Comparison of ENCODE assay signal across 8 mouse cellular contexts in genomic region chr3:88425708-88426420, GRCm38 (mm10). TPM values are rescaled to one million over a fixed set of nuclear protein-coding genes. Genes with fewer than 3 reads are reported as not detected.
DNase-seq lines count a peak whose midpoint lies in the region; ATAC-seq lines count a peak whose summit lies in the region.

No protein-coding gene starts in this region.

- no peak overlapping the region for H3K9ac ChIP-seq in heart, embryonic 15.5 days
- peak overlapping the region; percentile 18; the same call in 1 of the 2 replicates for H3K9ac ChIP-seq in neural tube, embryonic 13.5 days

- peak overlapping the region; percentile 95 for H3K4me2 ChIP-seq in heart, embryonic 15.5 days
- H3K4me2 ChIP-seq in neural tube, embryonic 13.5 days, result no peak overlapping the region

- peaks cover under 1% of the 10 kb centered on the region; the same call in 1 of the 2 replicates for H3K36me3 ChIP-seq in heart, embryonic 15.5 days
- peaks cover 8% of the 10 kb centered on the region for H3K36me3 ChIP-seq in megakaryocyte, embryonic 14.5 days (replicated peaks; ENCODE audit: low read length)
- H3K36me3 ChIP-seq in limb, embryonic 10.5 days, result peaks cover 13% of the 10 kb centered on the region
- peaks cover 5% of the 10 kb centered on the region for H3K36me3 ChIP-seq in neural tube, embryonic 13.5 days

- peaks cover 21% of the 10 kb centered on the region for H3K4me1 ChIP-seq in heart, embryonic 15.5 days (replicated peaks)
- peaks cover 53% of the 10 kb centered on the region for H3K4me1 ChIP-seq in megakaryocyte, embryonic 14.5 days
- H3K4me1 ChIP-seq in limb, embryonic 10.5 days, result peaks cover 16% of the 10 kb centered on the region
- peaks cover 33% of the 10 kb centered on the region for H3K4me1 ChIP-seq in neural tube, embryonic 13.5 days (replicated peaks)

- 81% methylated on average over 10 of the region's 10 CpGs for WGBS in heart, embryonic 15.5 days
- WGBS in limb, embryonic 10.5 days, result 87% methylated on average over 10 of the region's 10 CpGs
- 82% methylated on average over 10 of the region's 10 CpGs for WGBS in neural tube, embryonic 13.5 days

- H3K27ac ChIP-seq in heart, embryonic 15.5 days, result no peak overlapping the region
- H3K27ac ChIP-seq in limb, embryonic 10.5 days, result peak overlapping the region; percentile 66; the same call in 1 of the 2 replicates
- H3K27ac ChIP-seq in neural tube, embryonic 13.5 days (replicated peaks), result no peak overlapping the region

- intact Hi-C loops in heart, postnatal 25 days (cut with DNase I), result loop anchor here (2.0 kb wide), 1 partner anchor 15 kb away; the partner anchor contains the start of gene Pmf1

- no peak overlapping the region for H3K4me3 ChIP-seq in heart, embryonic 15.5 days
- H3K4me3 ChIP-seq in megakaryocyte, embryonic 14.5 days (replicated peaks), result peak overlapping the region; percentile 99
- no peak overlapping the region for H3K4me3 ChIP-seq in limb, embryonic 10.5 days
- 0 out of 2 replicates have a peak overlapping the region, but pooled peaks have one; percentile 79 for H3K4me3 ChIP-seq in neural tube, embryonic 13.5 days

- no peaks in the 10 kb centered on the region for H3K27me3 ChIP-seq in heart, embryonic 15.5 days
- no peaks in the 10 kb centered on the region for H3K27me3 ChIP-seq in megakaryocyte, embryonic 14.5 days (replicated peaks)
- H3K27me3 ChIP-seq in limb, embryonic 10.5 days (ENCODE audit: low read depth, poor library complexity, severe bottlenecking), result no peaks in the 10 kb centered on the region
- no peaks in the 10 kb centered on the region for H3K27me3 ChIP-seq in neural tube, embryonic 13.5 days

- ATAC-seq in heart, embryonic 15.5 days (replicated peaks; ENCODE audit: insufficient number of reproducible peaks, insufficient read depth, low FRiP score, low read depth), result no peak
- no peak for ATAC-seq in megakaryocyte, adult 5-6 weeks (ENCODE audit: poor library complexity, severe bottlenecking)
- ATAC-seq in neural tube, embryonic 13.5 days (ENCODE audit: low read depth), result no peak

- no peaks in the 10 kb centered on the region for H3K9me3 ChIP-seq in heart, embryonic 15.5 days (replicated peaks)
- no peaks in the 10 kb centered on the region for H3K9me3 ChIP-seq in megakaryocyte, embryonic 14.5 days
- no peaks in the 10 kb centered on the region for H3K9me3 ChIP-seq in limb, embryonic 10.5 days (replicated peaks)
- H3K9me3 ChIP-seq in neural tube, embryonic 13.5 days, result no peaks in the 10 kb centered on the region

- no peak for DNase-seq in heart, postnatal 25 days (ENCODE audit: low spot score)
- DNase-seq in limb, embryonic 10.5 days (ENCODE audit: low spot score), result no peak
- no peak for DNase-seq in adrenal gland, adult 2 months
- no peak for DNase-seq in adipocyte (ENCODE audit: low spot score)

RNA-seq across cellular contexts. Expression of gene Slc25a44, which starts 0.9 kb away (rescaled TPM):
- polyA plus RNA-seq in heart, embryonic 15.5 days (2015; fragmentation: Nextera tagmentation; extraction: Ambion mirVana), result 11.8 and 14.1 TPM in 2 replicates
- total RNA-seq in heart, postnatal 25 days (2021), result 10 to 100 TPM; 11.2 to 13.2 TPM
- 6.7 and 7.2 TPM in 2 replicates for polyA plus RNA-seq in megakaryocyte, embryonic 14.5 days (2012; ENCODE audit: insufficient read depth, low replicate concordance)
- total RNA-seq in megakaryocyte, adult 5-6 weeks (2015), result 11.4 and 11.6 TPM in 2 replicates
- total RNA-seq in megakaryocyte, adult 5-6 weeks (2017), result 17.4 and 18.7 TPM in 2 replicates
- polyA plus RNA-seq in limb, embryonic 10.5 days (2016; fragmentation: Nextera tagmentation; extraction: Ambion mirVana), result 16.7 and 18.0 TPM in 2 replicates
- 30.4 and 31.1 TPM in 2 replicates for polyA plus RNA-seq in neural tube, embryonic 13.5 days (2015; fragmentation: Nextera tagmentation; extraction: Ambion mirVana)
- 10 to 100 TPM; 51.1 to 59.4 TPM for total RNA-seq in adrenal gland, adult 2 months (2021)
- polyA plus RNA-seq in adrenal gland, adult 2 months (2012; rRNA removed), result 40.7 and 40.9 TPM in 2 replicates

RNA-seq across cellular contexts. Expression of gene Pmf1, which starts 15.7 kb away (rescaled TPM):
- 83.6 and 96.3 TPM in 2 replicates for polyA plus RNA-seq in heart, embryonic 15.5 days (2015; fragmentation: Nextera tagmentation; extraction: Ambion mirVana)
- total RNA-seq in heart, postnatal 25 days (2021), result 10 to 100 TPM; 19.1 to 20.5 TPM
- polyA plus RNA-seq in megakaryocyte, embryonic 14.5 days (2012; ENCODE audit: insufficient read depth, low replicate concordance), result 73.6 and 114 TPM in 2 replicates
- total RNA-seq in megakaryocyte, adult 5-6 weeks (2015), result 115 and 131 TPM in 2 replicates
- total RNA-seq in megakaryocyte, adult 5-6 weeks (2017), result 78.5 and 81.9 TPM in 2 replicates
- polyA plus RNA-seq in limb, embryonic 10.5 days (2016; fragmentation: Nextera tagmentation; extraction: Ambion mirVana), result 197 and 220 TPM in 2 replicates
- polyA plus RNA-seq in neural tube, embryonic 13.5 days (2015; fragmentation: Nextera tagmentation; extraction: Ambion mirVana), result 31.6 and 33.5 TPM in 2 replicates
- 10 to 100 TPM; 31.1 to 43.0 TPM for total RNA-seq in adrenal gland, adult 2 months (2021)
- 75.8 and 77.4 TPM in 2 replicates for polyA plus RNA-seq in adrenal gland, adult 2 months (2012; rRNA removed)

RNA-seq across cellular contexts. Expression of gene Sema4a, which starts 35.1 kb away (rescaled TPM):
- 2.1 and 5.3 TPM in 2 replicates for polyA plus RNA-seq in heart, embryonic 15.5 days (2015; fragmentation: Nextera tagmentation; extraction: Ambion mirVana)
- 1 to 10 TPM; 1.9 to 3.7 TPM for total RNA-seq in heart, postnatal 25 days (2021)
- polyA plus RNA-seq in megakaryocyte, embryonic 14.5 days (2012; ENCODE audit: insufficient read depth, low replicate concordance), result 8.4 and 26.0 TPM in 2 replicates
- 171 and 181 TPM in 2 replicates for total RNA-seq in megakaryocyte, adult 5-6 weeks (2015)
- total RNA-seq in megakaryocyte, adult 5-6 weeks (2017), result 164 and 167 TPM in 2 replicates
- polyA plus RNA-seq in limb, embryonic 10.5 days (2016; fragmentation: Nextera tagmentation; extraction: Ambion mirVana), result 4.7 and 6.7 TPM in 2 replicates
- 19.7 and 21.8 TPM in 2 replicates for polyA plus RNA-seq in neural tube, embryonic 13.5 days (2015; fragmentation: Nextera tagmentation; extraction: Ambion mirVana)
- total RNA-seq in adrenal gland, adult 2 months (2021), result 10 to 100 TPM in 1 of 2 experiments, 1 to 10 TPM in 1; 8.8 to 14.3 TPM
- 31.8 and 42.4 TPM in 2 replicates for polyA plus RNA-seq in adrenal gland, adult 2 months (2012; rRNA removed)

RNA-seq across cellular contexts. Expression of gene Bglap, which starts 41.6 kb away (rescaled TPM):
- polyA plus RNA-seq in heart, embryonic 15.5 days (2015; fragmentation: Nextera tagmentation; extraction: Ambion mirVana), result not detected in 2 replicates
- total RNA-seq in heart, postnatal 25 days (2021), result not detected
- polyA plus RNA-seq in megakaryocyte, embryonic 14.5 days (2012; ENCODE audit: insufficient read depth, low replicate concordance), result not detected in 2 replicates
- 0.93 and 1.5 TPM in 2 replicates for total RNA-seq in megakaryocyte, adult 5-6 weeks (2015)
- 5.0 and 6.3 TPM in 2 replicates for total RNA-seq in megakaryocyte, adult 5-6 weeks (2017)
- polyA plus RNA-seq in limb, embryonic 10.5 days (2016; fragmentation: Nextera tagmentation; extraction: Ambion mirVana), result 0.79 TPM in 1 of 2 replicates, not detected in the other
- polyA plus RNA-seq in neural tube, embryonic 13.5 days (2015; fragmentation: Nextera tagmentation; extraction: Ambion mirVana), result not detected in 2 replicates
- total RNA-seq in adrenal gland, adult 2 months (2021), result 1 to 10 TPM in 1 of 2 experiments, under 1 TPM in 1; 0.86 to 3.4 TPM
- 1.1 TPM in 1 of 2 replicates, not detected in the other for polyA plus RNA-seq in adrenal gland, adult 2 months (2012; rRNA removed)

RNA-seq across cellular contexts. Expression of gene Bglap2, which starts 47.4 kb away (rescaled TPM):
- not detected in 2 replicates for polyA plus RNA-seq in heart, embryonic 15.5 days (2015; fragmentation: Nextera tagmentation; extraction: Ambion mirVana)
- not detected for total RNA-seq in heart, postnatal 25 days (2021)
- polyA plus RNA-seq in megakaryocyte, embryonic 14.5 days (2012; ENCODE audit: insufficient read depth, low replicate concordance), result not detected in 2 replicates
- total RNA-seq in megakaryocyte, adult 5-6 weeks (2015), result 0.84 TPM in 1 of 2 replicates, not detected in the other
- 0.66 TPM in 1 of 2 replicates, not detected in the other for total RNA-seq in megakaryocyte, adult 5-6 weeks (2017)
- polyA plus RNA-seq in limb, embryonic 10.5 days (2016; fragmentation: Nextera tagmentation; extraction: Ambion mirVana), result not detected in 2 replicates
- polyA plus RNA-seq in neural tube, embryonic 13.5 days (2015; fragmentation: Nextera tagmentation; extraction: Ambion mirVana), result not detected in 2 replicates
- total RNA-seq in adrenal gland, adult 2 months (2021), result 1 to 10 TPM in 1 of 2 experiments, not detected in 1; 2.2 TPM
- 0.28 TPM in 1 of 2 replicates, not detected in the other for polyA plus RNA-seq in adrenal gland, adult 2 months (2012; rRNA removed)

Comparison
In these comparisons a context has a peak if more than half of its experiments do, and no peak if none do; other contexts are left out.
1. H3K4me3 ChIP-seq: peak in megakaryocyte, embryonic 14.5 days (single experiment) and neural tube, embryonic 13.5 days (single experiment); none in heart, embryonic 15.5 days (single experiment) and limb, embryonic 10.5 days (single experiment).